Mouse (Mus musculus): ENCODE results near the gene Caln1.
"Not testable (repeated sequence)": the region's sequence is repeated elsewhere in the genome, so short reads cannot be mapped to it uniquely, and the experiment has no call there.

Caln1 gene

GRCm38 (mm10) chr5:130547496-130547895 lies 178.2 kb downstream of the Caln1 start:
- DNase-seq (ENCODE audit: low spot score in 2 of 2): no peak

GRCm38 (mm10) chr5:130553916-130554315 lies 184.7 kb downstream of the Caln1 start:
- DNase-seq (ENCODE audit: low spot score in 2 of 2): no peak

- no peak for DNase-seq (ENCODE audit: low spot score in 2 of 2)
Measured at GRCm38 (mm10) chr5:130563146-130563545, 193.9 kb downstream of the Caln1 start.

GRCm38 (mm10) chr5:130566002-130566401 lies 196.7 kb downstream of the Caln1 start:
- no peak for DNase-seq (ENCODE audit: low spot score in 2 of 2)

DNA sequence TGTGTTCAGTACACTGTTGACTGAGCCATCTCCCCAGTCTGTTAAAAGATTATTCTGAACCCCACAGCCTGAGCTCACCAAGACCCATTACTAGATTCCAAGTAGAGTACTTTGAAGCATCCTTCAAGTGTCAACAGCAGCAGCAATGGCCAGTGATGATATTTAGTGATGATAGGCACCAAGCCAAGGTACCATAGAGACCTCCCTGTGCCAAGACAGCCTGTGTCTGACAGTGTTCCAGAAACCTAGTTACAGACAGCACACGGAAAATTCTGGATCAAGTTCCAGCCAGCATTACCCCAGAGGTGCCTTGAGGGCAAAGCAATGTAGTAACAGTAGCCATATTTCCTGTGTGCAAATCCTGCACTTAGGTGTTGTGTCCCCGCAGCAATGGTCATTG lies 208.3 kb downstream of the Caln1 start:
- no peak for DNase-seq (ENCODE audit: low spot score in 2 of 2)

DNA sequence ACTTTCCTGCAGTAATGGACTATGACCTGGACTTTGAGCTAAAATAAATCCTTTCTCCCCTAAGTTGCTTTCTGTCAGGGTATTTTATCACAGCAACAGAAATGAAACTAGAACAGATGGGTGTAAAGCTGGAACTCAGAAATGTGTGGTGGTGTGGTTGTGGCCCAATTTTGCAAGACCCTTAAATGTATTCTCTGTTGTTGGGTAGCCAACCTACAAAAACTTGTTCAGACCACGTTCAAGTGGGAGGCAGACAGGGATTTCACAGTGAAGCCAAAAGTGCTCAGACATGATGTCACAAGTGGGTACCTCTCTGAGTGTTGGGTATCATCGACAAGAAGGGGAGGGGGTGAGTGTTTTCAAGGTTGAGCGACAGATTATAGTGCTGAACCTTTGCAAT lies 214.8 kb downstream of the Caln1 start:
- DNase-seq (ENCODE audit: low spot score in 2 of 2): no peak

DNA sequence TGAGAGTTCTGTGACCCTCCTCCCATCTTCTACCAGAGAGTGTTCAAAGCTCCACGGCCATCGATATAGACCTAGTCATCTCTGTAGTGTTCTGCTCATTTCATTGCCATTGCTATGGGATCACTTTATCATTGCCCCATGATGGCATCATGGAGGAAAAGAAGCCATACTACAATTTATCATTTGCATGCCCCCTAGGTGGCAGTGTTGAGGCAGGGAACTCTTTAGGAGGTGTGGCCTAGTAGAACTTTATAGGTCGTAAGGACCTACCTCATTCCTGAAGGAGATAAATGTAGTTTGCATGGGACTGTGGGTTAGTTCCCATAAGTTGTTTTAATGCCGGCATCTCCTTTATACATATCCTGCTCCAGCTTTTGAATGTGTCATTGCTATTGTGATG lies 217.0 kb downstream of the Caln1 start:
- no peak for DNase-seq (ENCODE audit: low spot score in 2 of 2)

DNA sequence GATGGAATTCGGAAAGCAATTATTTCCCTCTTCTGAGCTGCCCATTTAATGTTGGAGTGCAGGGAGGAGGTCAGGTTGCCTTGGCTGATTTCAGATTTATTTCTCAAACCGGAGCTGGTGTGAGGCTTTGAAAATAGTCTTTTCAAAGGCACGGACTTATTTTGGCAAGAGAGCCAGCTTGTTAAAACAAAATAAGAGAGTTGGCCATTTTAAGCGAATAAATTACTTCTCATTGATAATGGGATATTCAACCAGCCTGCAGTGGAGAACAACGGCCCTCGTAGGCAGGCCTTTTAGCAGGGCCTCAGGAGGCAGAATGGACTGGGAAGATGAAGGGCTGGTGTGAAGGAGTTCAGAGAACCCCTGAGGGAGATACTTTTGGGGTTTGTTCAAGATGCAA lies 227.3 kb downstream of the Caln1 start:
- DNase-seq (ENCODE audit: low spot score in 2 of 2): no peak

GRCm38 (mm10) chr5:130613657-130614056 lies 244.4 kb downstream of the Caln1 start:
- no peak for DNase-seq (ENCODE audit: low spot score in 2 of 2)

DNA sequence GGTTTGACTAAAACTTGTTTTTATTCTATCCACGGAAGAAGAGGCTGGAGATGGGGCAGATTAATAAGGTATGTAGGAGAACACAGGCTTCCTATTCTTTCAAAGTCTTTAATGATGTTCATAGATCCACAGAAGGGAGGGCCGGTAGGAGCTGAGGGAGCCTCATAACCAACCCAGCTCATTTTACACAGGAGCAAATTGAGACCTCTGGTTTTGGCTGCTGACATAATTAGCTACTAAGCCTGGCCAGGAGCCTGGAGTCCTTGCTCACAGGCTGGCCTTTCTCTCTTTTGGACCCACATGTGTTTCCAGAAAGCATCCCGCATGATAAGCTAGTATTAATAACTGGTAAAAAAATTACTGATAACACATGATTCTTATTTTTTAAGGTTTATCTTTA lies 245.0 kb downstream of the Caln1 start:
- no peak for DNase-seq (ENCODE audit: low spot score in 2 of 2)

DNA sequence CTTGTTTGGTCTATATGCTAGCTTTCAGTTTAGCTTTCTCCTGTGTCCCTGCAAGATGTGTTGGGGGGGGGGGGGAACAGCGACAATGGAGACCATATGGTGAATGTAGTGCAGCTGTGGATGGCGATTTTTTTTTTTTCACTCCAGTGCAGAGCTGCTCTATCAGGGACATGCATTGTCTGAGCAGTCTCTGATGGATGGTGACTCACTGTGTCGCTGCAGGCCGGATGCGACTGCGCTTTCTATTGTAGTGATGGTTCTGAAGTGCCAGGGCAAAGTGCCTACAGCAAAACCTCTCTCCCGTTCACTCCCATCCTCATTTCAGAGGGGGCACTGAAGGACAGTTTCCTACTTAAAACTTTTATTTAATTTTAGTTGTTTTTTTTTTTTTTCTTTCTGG lies 250.8 kb downstream of the Caln1 start:
- no peak for DNase-seq (ENCODE audit: low spot score in 2 of 2)

- DNase-seq (ENCODE audit: low spot score in 2 of 2): peak; percentile 80 to 86
Measured at GRCm38 (mm10) chr5:130623206-130623605, 254.0 kb downstream of the Caln1 start.

GRCm38 (mm10) chr5:130627800-130628199 lies 258.5 kb downstream of the Caln1 start:
- no peak for DNase-seq (ENCODE audit: low spot score in 2 of 2)

DNA sequence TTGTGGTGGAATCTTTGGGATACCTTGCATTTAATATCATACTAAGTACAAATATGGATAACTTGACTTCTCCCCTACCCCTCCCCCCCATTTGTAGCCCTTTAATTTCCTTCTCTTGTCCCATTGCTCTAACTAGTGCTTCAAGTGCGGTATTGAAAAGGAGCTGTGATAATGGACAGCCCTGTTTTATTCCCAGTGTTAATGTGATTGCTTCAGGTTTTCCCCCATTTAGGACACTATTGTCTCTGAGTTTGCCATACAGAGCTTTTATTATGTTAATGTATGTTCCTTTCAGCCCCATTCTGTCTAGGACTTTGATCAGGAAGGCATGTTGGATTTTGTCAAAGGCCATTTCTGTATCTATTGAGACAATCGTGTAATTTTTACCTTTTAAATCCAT lies 266.1 kb downstream of the Caln1 start:
- no peak for DNase-seq (ENCODE audit: low spot score in 2 of 2)

- no peak for DNase-seq (ENCODE audit: low spot score in 2 of 2)
Measured at GRCm38 (mm10) chr5:130641881-130642280, 272.6 kb downstream of the Caln1 start.

- DNase-seq (ENCODE audit: low spot score in 2 of 2): not testable (repeated sequence)
Measured at GRCm38 (mm10) chr5:130646126-130646525, 276.9 kb downstream of the Caln1 start.

DNA sequence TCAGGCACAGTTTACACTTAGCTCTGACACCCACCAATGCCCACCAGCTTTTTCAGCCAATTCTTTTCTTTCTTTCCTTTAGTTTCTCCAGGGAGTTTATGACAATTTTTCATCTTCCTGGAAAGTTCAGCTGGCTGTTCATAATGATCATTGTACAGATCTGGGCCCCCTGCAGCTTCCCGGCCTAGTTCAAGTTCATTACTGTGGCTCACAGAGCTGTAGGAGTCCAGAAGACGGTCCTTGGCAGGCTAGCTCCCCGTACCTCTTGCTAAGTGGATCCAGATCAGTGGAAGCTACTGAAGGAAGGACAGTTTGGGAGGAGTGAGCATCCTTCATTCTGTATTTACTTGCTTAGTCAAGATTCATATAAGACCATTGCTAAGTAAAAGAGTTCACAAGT lies 288.9 kb downstream of the Caln1 start:
- no peak for DNase-seq (ENCODE audit: low spot score in 2 of 2)

DNA sequence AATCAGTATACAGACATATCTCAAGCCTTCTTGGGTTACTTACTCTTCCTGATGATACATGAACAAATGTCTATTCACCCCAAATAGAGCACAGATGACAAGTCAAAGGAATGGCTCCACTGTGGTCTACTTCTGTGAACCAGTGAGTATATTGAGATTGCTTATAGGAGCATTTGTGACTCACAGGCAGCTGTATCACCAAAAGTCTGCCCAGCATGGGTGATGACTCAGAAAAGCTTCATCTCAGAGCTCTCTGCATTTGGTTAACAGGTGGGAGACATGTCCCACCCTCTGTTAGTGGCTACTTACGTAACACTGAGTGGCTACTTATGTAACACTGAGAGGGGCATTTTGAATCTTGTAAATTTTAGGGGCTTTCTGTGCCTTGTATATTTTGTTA lies 296.8 kb downstream of the Caln1 start:
- DNase-seq (ENCODE audit: low spot score in 2 of 2): no peak

GRCm38 (mm10) chr5:130672588-130672987 lies 303.3 kb downstream of the Caln1 start:
- no peak for DNase-seq (ENCODE audit: low spot score in 2 of 2)

GRCm38 (mm10) chr5:130673092-130673491 lies 303.8 kb downstream of the Caln1 start:
- no peak for DNase-seq (ENCODE audit: low spot score in 2 of 2)

- no peak for DNase-seq (ENCODE audit: low spot score in 2 of 2)
Measured at GRCm38 (mm10) chr5:130677895-130678294, 308.6 kb downstream of the Caln1 start.

- DNase-seq (ENCODE audit: low spot score in 2 of 2): no peak
Measured at GRCm38 (mm10) chr5:130685911-130686658, 316.8 kb downstream of the Caln1 start.

DNA sequence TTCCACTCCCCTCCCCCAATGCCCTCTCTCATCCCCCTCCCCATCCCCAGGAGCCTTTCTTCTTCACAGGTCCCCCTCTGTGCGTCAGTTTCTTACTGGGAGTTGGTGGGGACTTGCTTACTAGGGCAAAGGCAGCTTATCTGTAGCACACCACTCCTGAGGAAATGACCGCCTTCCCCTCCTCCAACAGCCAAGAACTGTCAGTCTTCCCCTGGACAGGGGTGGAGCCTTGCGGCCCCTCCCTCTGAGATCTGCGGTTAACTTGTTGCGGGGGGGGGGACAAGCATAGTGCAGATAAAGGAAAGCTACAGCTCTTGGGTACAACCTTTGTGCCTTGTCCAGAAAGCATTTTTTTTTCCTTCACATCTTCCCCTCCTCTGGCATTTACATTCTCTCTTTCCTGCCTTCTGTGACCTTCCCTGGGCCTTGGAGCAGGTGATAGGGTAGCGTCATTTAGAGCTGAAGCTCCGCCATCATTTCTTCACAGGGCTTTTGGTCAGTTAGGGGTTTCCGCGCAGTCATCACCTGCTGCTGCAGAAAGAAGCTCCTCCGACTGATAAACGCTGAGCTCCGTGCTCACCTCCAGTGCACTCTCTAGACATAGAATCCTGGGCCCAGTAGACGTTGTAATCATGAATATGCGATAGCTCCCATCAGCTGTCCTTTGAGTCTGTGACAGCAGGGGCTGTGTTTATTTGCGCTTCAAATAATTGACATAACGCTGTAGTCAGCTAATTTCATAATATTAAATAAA lies 319.3 kb downstream of the Caln1 start:
- no peak for DNase-seq (ENCODE audit: low spot score in 2 of 2)
